Mouse (Mus musculus): ENCODE measurements around the gene Layn. TPM values are rescaled to one million over a fixed set of nuclear protein-coding genes. Genes with fewer than 3 reads are reported as not detected.
A peak's percentile ranks its signal among the peaks of the same experiment; 100 is the strongest.

Layn gene
- polyA plus RNA-seq, 1 experiment = 5.2 TPM

- no peak overlapping the region for H3K27ac ChIP-seq (ENCODE audit: insufficient read depth, low read length)
Observed at GRCm38 (mm10) chr9:51076300-51076978, 455 bp downstream of the Layn start.

DNA sequence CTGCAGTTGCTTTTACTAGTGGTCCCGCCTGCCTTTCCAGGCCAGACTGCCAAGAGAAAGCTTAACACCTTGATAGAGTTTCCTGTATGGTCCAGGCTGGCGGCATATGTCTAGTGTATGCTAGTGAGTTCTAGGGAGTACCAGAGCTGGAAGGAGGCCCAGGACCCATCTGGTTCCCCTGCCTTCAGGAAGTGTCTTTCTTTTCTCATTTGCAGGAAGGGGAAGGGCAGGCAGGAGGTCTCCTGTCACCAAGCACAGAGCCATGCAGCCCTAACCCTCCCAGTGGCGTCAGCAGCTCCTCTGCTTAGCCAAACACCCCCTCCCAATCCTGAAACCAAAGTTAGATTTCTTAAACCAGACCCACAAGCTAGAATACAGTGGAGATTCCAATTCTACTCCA is 1.1 kb downstream of the Layn start:
- Histone ChIP-seq H3K27ac (ENCODE audit: insufficient read depth, low read length) (no peak overlapping the region), H3K4me3 (ENCODE audit: insufficient read depth, low read length) (peak overlapping the region; percentile 36; the same call in 1 of the 2 replicates), H3K4me1 (ENCODE audit: control insufficient read depth, insufficient read depth, low read length) (no peaks in the 10 kb centered on the region)
- TF ChIP-seq CTCF (IDR thresholded peaks at IDR 0.05; ENCODE audit: extremely low read depth, insufficient read depth, low read length) (no peak), POLR2A (IDR thresholded peaks at IDR 0.05; ENCODE audit: extremely low read depth, insufficient read depth, low read length) (no peak)

More at GRCm38 (mm10) chr9:51076300-51076978, 455 bp downstream of the Layn start:
- Histone ChIP-seq H3K4me1 (ENCODE audit: control insufficient read depth, insufficient read depth, low read length) (no peaks in the 10 kb centered on the region), H3K4me3 (ENCODE audit: insufficient read depth, low read length) (peak overlapping the region; percentile 36)
- TF ChIP-seq POLR2A (IDR thresholded peaks at IDR 0.05; ENCODE audit: extremely low read depth, insufficient read depth, low read length) (no peak), CTCF (IDR thresholded peaks at IDR 0.05; ENCODE audit: extremely low read depth, insufficient read depth, low read length) (no peak)

- Histone ChIP-seq H3K27ac (ENCODE audit: insufficient read depth, low read length) (no peak overlapping the region), H3K4me1 (ENCODE audit: control insufficient read depth, insufficient read depth, low read length) (no peaks in the 10 kb centered on the region), H3K4me3 (ENCODE audit: insufficient read depth, low read length) (no peak overlapping the region)
- TF ChIP-seq CTCF (IDR thresholded peaks at IDR 0.05; ENCODE audit: extremely low read depth, insufficient read depth, low read length) (no peak), POLR2A (IDR thresholded peaks at IDR 0.05; ENCODE audit: extremely low read depth, insufficient read depth, low read length) (no peak)
Observed at GRCm38 (mm10) chr9:51070801-51071200, 6.1 kb downstream of the Layn start.

GRCm38 (mm10) chr9:51068202-51068601 is 8.7 kb downstream of the Layn start:
- Histone ChIP-seq H3K4me3 (ENCODE audit: insufficient read depth, low read length) (no peak overlapping the region), H3K4me1 (ENCODE audit: control insufficient read depth, insufficient read depth, low read length) (no peaks in the 10 kb centered on the region), H3K27ac (ENCODE audit: insufficient read depth, low read length) (no peak overlapping the region)
- no peak for TF ChIP-seq CTCF (IDR thresholded peaks at IDR 0.05; ENCODE audit: extremely low read depth, insufficient read depth, low read length)
- no peak for TF ChIP-seq POLR2A (IDR thresholded peaks at IDR 0.05; ENCODE audit: extremely low read depth, insufficient read depth, low read length)

DNA sequence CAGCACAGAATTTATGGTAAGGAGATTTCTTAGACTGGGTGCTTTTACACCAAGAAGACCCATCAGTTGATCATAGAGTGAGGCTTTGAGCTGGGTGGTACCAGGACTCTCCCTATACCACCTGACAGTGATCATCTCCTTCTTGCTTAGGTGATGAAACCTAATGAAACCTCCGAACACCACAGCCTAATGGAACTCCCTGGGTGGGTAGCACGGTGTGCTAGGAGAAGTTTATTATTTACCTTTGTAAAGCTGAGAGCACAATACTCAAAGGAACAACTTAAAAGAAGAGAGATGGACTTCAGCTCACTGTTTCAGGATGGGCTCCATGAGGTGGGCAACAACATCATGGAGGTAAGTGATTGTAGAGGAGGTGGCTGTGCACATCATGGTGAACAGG is 16.3 kb downstream of the Layn start, which contains the start of gene Btg4:
Btg4 (plus strand) TSS at position 301 of the 400 bp plus-strand sequence.
- TF ChIP-seq CTCF (IDR thresholded peaks at IDR 0.05; ENCODE audit: extremely low read depth, insufficient read depth, low read length) = no peak
- TF ChIP-seq POLR2A (IDR thresholded peaks at IDR 0.05; ENCODE audit: extremely low read depth, insufficient read depth, low read length) = no peak
- Histone ChIP-seq H3K4me3 (ENCODE audit: insufficient read depth, low read length) (no peak within 1 kb of the TSS), H3K4me1 (ENCODE audit: control insufficient read depth, insufficient read depth, low read length) (no peaks in the 10 kb centered on the region), H3K27ac (ENCODE audit: insufficient read depth, low read length) (no peak within 1 kb of the TSS)

DNA sequence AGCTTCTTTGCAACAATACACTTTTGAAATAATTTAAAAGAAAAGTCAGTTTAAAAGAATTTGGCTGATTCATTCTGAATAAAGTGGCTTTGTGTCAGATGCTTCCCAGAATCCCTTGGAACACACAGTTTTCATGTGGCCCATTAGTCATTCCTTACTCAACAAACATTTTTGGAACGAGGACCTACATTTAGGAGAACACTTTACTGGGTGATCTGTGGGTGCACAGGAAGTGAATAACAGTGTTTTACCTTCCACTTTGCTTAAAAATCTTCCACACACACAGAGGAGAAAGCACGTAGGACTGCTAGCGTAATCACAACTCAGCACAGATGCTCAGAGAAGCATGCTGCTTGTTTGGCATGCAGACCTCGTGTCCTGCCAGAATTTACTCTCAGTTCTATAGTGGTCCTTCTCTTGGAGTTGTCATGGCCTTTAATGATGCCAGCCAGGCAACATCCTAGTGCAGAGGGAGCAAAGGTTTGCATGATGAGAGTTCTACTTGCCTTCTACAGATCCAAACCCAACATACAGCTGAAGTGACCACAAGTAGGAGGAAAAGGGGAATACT is 17.9 kb downstream of the Layn start:
- Histone ChIP-seq H3K27ac (ENCODE audit: insufficient read depth, low read length) (no peak overlapping the region), H3K4me1 (ENCODE audit: control insufficient read depth, insufficient read depth, low read length) (no peaks in the 10 kb centered on the region), H3K4me3 (ENCODE audit: insufficient read depth, low read length) (no peak overlapping the region)
- no peak for TF ChIP-seq POLR2A (IDR thresholded peaks at IDR 0.05; ENCODE audit: extremely low read depth, insufficient read depth, low read length)
- TF ChIP-seq CTCF (IDR thresholded peaks at IDR 0.05; ENCODE audit: extremely low read depth, insufficient read depth, low read length) = no peak

DNA sequence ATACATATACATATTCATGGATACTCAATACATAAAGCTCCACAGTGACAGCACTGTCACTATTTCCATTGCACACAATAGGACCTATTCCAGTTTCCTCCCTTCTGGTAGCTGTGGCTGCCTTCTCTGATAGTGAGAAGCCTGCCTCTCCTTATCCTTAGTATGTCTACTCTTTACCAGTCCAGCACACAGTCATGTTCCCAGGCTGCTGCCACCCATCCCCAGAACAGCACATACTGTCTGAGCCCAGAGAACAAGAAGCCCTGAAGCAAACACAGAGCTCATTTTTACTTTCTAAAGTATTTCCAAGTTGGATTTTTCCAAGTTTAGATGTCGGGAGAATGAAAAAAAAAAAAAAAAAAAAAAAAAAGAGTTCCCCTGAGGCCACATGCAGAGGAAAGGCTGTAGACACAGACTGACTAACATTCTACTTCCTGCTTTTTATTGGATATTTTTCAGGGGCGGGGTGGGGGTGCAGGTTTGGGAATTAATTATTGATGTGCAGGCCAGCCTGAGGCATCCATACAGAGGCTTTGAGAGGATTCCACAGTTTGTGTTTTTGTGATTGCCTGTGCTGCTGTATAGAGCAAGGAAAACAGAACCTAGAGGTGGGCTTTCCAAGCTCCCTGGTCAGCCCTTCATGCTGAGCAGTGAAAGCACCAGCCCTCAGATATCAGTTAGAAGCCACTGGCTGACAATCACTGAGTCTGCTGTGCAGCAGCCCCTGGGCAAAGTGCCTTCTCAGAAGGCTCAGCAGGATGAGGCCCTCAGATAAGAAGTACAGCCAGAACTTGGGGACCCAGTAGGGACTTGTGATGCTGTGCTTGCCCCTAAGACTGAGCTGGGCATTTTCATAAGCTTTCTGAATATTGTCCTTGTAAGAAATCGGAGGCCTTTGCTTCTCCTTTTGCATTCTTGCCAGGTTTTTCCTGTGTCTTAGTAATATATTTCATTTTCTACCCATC is 20.3 kb downstream of the Layn start:
- no peak overlapping the region for H3K4me3 ChIP-seq (ENCODE audit: insufficient read depth, low read length)
- TF ChIP-seq POLR2A (IDR thresholded peaks at IDR 0.05; ENCODE audit: extremely low read depth, insufficient read depth, low read length) (no peak), CTCF (IDR thresholded peaks at IDR 0.05; ENCODE audit: extremely low read depth, insufficient read depth, low read length) (no peak)
- H3K27ac ChIP-seq (ENCODE audit: insufficient read depth, low read length) = no peak overlapping the region
- no peaks in the 10 kb centered on the region for H3K4me1 ChIP-seq (ENCODE audit: control insufficient read depth, insufficient read depth, low read length)

DNA sequence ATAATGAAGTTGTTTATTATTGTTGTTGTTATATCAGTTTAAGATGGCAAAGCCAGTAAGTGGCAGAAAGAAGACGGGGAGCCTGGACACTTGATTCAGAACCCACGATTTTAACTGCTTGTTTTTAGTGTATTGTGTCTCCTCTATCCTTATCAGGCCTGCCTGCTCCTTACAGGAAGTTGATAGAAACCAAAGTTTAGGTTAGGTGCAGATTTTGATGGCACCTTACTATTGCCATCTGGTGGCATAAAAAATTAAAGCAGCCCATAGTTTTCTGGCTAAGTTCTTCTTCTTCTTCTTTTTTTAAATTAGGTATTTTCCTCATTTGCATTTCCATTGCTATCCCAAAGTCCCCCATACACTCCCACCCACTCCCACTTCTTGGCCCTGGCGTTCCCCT is 24.7 kb downstream of the Layn start:
- no peak overlapping the region for H3K4me3 ChIP-seq (ENCODE audit: insufficient read depth, low read length)
- TF ChIP-seq CTCF (IDR thresholded peaks at IDR 0.05; ENCODE audit: extremely low read depth, insufficient read depth, low read length) = no peak
- TF ChIP-seq POLR2A (IDR thresholded peaks at IDR 0.05; ENCODE audit: extremely low read depth, insufficient read depth, low read length) = no peak
- no peaks in the 10 kb centered on the region for H3K4me1 ChIP-seq (ENCODE audit: control insufficient read depth, insufficient read depth, low read length)
- no peak overlapping the region for H3K27ac ChIP-seq (ENCODE audit: insufficient read depth, low read length)

- TF ChIP-seq POLR2A (IDR thresholded peaks at IDR 0.05; ENCODE audit: extremely low read depth, insufficient read depth, low read length) = no peak
- no peak for TF ChIP-seq CTCF (IDR thresholded peaks at IDR 0.05; ENCODE audit: extremely low read depth, insufficient read depth, low read length)
- H3K27ac ChIP-seq (ENCODE audit: insufficient read depth, low read length) = no peak overlapping the region
- H3K4me1 ChIP-seq (ENCODE audit: control insufficient read depth, insufficient read depth, low read length) = no peaks in the 10 kb centered on the region
Observed at GRCm38 (mm10) chr9:51042136-51042535, 34.8 kb downstream of the Layn start.

More at GRCm38 (mm10) chr9:51042136-51042535, 34.8 kb downstream of the Layn start:
- H3K4me3 ChIP-seq (ENCODE audit: insufficient read depth, low read length) = no peak overlapping the region

All from cortical plate, adult 2 months (tissue).